Mouse (Mus musculus) left cerebral cortex, adult 9 months (tissue): ENCODE measurements around the gene Gmeb1.
"Not testable (repeated sequence)": the region's sequence is repeated elsewhere in the genome, so short reads cannot be mapped to it uniquely, and the experiment has no call there.

Experiments
- DNase-seq, 2 experiments: peaks; one replicate each; pipeline ENCODE4 v3.0.0; 2022; ENCODE audit warnings: low spot score in 2 of 2

Gmeb1 gene

DNA sequence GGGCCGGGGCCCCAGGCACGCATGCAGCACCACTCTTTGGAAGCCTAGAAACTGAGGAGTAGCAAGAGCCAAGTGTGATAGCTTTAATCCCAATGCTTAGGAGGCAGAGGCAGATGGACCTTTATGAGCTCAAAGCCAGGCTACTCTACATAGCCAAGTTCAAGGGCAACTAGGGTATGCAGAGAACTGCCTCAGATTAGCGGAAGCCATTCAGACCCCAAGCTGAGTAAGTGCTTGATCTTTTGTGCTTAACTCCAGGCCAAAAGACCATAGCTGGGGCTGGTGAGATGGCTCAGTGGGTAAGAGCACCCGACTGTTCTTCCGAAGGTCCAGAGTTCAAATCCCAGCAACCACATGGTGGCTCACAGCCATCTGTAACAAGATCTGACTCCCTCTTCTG, 39.4 kb downstream of the Gmeb1 start:
- not testable (repeated sequence) for DNase-seq

DNA sequence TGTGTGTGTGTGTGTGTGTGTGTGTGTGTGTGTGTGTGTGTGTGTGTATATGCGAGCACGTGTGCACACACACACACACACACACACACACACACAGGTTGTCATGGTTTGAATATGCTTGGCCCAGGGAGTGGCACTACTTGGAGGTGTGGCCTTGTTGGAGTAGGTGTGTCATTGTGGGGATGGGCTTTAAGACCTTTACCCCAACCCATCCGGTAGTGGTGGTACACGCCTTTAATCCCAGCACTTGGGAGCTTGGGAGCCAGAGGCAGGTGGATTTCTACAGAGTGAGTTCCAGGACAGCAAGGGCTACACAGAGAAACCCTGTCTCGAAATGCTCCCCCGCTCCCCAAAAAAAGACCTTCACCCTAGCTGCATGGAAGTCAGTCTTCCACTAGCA, 43.0 kb downstream of the Gmeb1 start:
- DNase-seq: not testable (repeated sequence)

DNA sequence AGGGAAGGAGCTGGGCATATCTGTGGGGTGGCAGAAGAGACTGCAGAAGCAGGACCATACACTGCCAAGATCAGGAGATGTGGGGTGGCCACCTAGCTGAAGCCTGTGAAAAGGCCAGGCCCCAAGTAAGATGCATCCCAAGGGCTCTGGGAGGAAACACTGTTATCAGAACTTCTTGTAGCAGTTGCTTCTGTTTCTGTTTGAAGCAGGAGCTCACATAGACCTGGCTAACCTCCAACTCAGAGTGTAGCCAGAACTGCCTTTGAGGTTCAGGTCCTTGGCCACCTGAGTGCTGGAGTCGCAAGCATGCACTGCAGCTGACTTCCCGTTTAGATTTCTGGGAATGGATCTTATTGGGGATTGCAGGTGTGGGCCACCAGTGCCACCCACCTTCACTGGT, 43.6 kb downstream of the Gmeb1 start:
- no peak for DNase-seq

DNA sequence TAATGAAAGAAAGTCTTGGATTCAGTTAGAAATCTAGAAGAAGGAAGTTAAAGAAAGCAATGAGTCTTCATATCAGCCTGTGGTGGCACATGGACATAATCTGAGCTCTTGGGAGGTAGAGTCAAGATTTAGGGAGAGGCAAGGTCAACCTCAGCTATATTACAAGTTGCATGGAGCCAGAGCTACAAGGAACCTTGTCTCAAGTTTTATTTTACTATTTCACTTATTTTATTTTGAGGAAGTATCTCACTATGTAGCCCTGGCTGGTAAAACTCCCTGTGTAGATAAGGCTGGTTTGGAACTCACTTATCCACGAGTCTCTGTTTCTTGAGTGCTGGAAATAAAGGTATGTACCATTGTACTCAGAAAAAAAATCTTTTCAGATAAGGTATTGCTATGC, 44.8 kb downstream of the Gmeb1 start:
- no peak for DNase-seq

DNA sequence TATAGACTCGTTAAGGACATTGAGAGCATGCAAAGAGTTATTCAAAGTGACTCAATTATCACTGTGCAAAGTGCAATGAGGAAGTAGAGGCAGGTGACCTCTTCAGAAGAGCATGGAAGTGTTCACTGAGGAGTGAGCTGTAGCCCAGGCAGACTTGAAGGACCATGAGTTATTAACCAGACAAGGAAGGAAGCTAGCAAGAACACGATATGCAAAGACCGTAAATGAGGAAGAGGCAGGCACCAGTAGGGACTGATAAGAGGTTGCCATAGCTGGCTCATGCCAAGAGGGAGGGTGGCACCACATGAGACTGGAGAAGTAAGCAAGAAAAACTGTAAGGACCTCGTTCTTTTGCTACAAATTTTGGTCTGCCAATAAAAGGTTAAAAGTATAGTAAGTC, 46.6 kb downstream of the Gmeb1 start:
- no peak for DNase-seq

DNA sequence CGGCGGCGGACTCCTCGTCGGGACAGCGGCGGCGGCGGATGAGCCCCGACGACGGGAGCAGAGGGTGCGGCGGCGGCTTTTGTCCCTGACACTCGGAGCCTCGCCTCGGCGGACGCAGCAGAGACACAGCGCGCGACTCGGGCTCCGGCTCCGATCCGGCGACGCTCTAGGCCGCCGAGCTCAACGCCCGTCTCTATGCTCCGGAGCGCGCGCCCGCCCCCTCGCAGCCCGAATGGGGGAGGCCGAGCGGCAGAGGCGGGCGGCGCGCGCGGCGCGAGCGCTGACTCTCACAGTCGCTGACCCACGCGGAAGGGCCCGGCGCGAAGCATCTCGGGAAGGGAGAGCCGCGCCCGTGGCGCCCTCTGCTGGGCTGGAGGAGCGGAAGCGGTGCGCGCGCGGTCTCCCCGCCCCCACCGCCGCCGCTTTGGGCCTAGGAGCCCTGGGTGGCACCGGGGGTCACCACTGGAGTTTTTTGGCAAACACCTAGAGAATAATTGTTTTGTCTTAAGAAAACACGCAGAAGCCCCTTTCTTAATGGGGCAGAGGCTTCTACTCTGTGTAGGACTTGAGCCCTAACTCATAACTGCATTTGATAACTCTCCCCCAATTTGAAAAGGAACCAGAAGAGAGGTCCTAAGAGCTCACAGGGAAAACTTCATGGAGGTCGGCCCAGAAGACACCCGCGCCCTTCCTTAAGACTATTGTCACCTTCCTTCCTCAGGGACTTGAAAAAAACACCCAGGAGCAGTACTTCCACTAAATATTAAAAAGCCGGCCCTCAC, 49.3 kb downstream of the Gmeb1 start, which contains the start of gene Ythdf2:
Gene Ythdf2 (minus strand): TSS at position 351 of the 782 bp plus-strand sequence.
- DNase-seq: peak; percentile 85 to 96

DNA sequence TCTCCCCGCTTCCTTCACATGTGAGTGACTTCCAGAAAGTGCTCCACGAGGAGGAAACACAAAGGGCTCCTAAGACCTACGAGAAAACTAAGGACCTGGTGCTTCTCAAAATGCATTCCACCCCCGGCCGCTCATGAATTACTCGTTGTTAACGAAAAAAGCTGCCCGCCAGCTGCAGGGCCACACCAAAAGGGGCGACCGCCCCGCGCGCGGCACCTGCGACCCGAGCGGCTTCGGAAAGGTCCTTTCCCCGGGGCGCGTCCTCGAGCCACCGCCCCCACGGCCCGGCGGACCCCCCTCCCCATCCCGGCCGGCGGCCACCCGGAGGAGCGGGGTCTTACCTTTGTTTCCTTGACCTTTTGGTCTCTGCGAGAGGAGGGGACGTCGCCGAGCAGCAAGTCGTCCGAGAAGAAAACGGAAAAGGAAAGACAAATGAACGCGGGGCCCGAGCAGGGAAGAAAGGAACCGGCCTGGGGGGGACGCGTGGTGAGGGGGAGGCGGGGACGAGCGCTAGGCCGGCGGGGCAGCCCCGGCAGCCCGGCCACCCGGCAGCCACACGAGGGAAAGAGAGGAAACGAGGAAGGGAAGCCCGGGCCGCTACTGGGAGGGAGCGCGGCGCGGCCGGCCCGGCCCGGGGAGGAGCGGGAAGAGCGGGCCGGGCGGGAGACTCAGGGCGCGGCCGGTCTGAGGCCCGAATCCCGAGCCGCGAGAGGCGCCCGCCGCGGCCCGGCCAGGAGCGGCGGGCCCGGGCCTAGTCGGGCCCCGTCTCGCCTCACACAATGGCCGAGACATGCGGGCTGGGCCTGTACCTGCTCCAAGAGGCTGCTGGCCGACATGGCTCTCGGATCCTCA, 50.1 kb downstream of the Gmeb1 start:
- no peak for DNase-seq

DNA sequence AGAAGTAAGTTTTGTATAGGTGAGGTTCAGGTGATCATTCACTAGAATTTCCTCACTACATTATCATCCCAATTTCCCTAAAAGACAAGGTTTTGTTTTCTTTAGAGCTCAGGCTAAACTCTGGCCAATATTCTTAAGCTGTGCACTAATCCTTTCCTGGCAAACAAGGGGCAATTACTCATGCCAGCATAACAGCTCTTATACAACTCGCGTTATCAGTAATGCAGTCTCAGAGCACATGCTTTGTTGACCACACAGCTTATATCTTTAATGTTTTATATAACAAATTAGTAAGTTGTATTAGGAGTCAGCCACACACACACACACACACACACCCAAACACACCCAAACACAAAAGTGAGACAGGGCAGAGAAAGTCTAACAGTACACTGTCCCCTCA, 51.1 kb downstream of the Gmeb1 start:
- no peak for DNase-seq

DNA sequence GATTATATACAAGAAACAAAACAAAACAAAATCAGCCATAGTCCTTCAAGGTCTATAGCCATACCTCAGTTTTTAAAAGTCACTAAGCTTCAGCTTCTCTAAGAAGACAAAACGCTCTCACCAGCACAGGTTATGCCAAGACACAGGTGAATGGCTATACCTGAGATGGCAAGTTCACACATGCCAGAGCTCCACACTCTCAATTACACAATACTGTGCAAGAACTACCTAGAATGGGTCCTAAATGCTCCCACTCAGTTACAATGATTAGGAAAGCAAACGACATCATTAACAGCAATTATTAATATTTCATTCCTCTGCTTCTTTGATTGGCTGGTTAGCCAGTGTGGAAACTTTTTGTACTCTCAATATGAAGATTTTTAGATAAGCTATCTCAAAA, 52.1 kb downstream of the Gmeb1 start:
- no peak for DNase-seq

DNA sequence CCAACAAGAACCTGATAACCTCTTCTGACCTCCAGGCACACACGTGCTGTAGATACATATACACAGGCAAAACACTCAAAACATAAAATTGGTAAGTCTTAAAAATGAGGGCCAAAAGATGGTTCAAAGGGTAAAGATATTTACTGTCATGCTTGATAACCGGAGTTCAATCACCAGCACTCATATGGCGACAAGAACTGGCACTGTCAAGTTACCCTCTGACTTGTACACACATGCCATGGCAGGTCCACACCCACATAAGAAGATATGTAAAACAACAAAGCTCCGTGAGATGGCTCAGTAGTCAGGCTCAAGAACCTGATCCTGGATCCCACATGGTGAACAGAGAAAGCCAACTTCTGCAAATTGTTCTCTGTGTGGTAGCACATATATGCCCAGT, 54.1 kb downstream of the Gmeb1 start:
- DNase-seq: no peak

DNA sequence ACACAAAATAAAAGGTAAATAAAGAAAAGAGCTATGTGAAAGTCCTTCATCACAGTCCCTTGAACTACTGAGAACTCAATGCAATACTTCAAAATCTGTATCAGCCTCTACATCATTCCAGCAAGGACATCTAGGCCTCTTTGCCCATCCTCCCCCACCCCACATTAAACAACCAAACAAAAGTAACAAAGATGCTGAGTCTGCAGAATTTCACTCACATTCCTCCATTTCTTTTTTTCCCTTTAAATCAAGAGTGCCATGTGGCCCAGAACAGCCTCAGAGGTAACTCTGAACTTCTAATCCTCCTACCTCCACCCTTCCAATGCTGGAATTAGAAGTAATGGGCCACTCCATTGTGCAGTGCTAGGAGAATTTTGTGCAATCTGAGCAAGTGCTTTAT, 62.6 kb downstream of the Gmeb1 start:
- no peak for DNase-seq

DNA sequence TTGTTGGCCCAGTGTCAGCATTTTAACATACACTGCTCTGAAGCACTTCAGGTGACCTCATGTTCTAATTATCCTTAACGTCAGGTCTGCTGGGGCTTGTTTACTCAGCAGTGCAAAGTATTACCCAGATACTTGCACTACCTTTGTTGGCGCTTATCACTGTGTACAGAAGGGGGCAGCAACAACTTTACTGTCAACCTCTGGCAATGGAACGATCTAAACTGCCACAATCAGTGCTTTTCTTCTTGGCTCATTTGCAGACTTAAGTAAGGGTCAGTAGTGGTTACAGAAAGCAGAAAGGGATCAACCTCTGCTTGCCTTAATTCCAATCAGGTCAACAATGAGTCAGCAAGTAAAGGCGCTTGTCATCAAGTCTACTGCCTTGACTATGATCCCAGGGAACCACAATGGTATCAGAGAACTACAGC, 63.1 kb downstream of the Gmeb1 start:
- no peak for DNase-seq

DNA sequence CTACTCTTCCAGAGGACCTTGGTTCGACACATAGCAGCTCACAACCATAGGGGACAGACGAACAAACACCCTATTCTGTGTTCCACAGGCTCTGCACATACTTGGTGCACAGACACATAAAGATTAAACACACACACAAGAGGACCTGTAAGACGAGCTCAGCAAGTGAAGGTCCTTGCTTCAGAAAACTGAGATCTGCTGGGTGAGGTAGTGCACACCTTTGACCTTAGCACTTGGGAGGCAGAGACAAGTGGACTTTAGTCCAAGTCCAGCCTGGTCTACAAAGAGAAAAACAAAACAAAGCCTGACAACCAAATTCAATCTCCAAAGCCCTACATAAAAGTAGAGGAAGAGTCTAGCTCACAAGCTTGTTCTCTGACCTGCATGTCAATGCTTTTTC, 66.4 kb downstream of the Gmeb1 start:
- no peak for DNase-seq

DNA sequence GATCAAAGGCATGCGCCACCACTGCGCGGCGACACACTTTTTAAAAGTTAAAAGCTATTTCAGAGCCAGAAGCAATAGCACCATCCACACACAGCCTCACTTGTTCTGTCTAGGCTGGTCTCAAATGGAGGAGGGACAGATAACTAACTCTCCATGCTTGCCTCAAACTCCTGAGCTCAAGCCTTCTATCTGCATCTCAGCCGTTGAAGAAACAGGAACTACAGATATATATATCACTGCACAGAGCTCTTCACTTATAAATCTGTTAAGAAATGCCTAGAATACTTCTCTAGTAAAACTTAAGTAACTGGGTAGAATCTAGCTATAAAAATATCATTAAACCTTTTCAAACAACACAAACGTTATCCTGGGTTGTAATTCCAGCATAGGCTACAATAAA, 67.0 kb downstream of the Gmeb1 start:
- DNase-seq: no peak

DNA sequence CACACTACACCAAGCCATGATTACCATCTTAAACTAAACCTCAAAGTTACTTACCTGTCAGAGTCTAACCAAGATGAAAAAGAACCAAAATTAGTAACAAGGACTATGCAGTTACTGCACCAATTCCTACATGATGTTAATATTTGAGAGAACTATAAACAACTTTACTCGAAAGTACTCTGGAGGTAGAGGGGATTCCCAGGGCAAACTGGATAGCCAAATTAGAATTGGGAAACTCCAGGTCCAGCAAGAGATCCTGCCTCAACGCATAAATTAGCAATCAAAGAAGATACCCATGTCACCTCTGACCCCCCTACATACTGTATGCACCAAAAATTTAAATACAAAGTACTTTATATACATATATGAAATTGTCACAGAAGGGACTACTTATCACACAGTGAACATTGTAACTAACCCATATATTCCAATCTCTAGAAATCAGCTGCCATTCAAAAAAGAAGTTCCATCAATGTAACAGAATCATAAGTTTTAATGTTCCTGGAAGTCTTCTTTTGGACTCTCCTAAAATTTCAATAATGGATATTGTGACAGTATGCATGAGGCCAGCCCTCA, 73.5 kb downstream of the Gmeb1 start:
- no peak for DNase-seq

DNA sequence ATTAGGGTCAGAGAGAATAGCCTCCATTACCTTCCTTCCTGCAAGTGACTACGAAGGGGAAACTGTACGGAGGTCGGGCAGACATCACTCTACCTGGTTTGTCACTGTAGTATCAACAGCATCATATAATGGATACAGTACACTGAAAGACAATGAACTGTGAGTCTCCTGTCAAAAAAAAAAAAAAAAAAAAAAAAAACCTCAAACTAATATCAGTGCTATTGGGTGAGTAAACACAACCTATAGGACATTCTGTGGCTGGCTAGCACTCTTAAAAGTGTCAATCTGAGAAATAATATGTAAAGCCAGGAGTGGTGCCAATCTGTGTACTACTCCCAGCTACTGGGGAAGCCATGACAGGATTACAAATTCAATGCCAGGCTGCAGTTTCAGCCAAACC, 78.2 kb downstream of the Gmeb1 start:
- DNase-seq: no peak

DNA sequence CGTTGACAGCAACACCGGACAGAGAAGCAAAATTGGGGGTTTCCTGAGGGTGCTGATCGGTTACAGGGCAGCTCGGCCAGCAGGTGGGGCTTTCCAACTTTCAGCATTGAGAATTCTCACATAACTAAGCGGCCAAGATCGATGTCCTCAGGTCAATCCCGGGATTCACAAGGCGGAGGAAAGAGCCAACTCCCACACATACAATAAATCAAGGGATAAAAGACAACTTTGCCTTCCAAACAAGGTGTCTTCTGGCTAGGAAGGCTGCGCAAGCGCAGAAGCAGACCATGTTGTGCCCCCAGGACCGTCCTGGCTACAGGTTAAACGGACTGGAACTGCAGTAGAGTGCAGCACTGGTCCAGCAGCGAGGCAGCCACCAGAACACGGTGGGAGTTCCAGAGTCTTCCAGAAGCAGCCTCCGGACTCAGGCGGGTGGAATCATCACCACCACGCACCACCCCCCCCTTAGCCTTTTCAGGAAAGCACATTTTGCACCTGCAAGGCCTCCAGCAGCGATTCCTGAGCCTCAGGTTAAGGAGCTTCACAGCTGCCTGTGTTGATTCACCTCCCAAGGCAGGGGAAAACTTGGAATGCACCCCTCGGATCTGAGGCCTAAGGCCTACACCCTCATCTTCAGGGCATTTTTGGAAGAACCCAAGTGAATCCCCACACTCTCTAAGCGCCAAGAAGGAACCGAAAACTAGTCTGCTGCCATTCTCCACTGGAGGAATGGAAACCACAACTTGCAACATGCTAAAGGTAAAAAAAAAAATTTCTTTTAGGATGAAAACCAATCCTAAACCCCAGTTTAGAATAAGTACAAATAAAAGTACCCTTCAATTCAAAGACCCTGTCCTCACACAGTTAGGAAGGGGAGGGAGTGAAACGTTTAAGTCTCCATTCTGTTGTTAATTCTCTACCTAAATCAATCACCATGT, 79.4 kb downstream of the Gmeb1 start:
- no peak for DNase-seq

DNA sequence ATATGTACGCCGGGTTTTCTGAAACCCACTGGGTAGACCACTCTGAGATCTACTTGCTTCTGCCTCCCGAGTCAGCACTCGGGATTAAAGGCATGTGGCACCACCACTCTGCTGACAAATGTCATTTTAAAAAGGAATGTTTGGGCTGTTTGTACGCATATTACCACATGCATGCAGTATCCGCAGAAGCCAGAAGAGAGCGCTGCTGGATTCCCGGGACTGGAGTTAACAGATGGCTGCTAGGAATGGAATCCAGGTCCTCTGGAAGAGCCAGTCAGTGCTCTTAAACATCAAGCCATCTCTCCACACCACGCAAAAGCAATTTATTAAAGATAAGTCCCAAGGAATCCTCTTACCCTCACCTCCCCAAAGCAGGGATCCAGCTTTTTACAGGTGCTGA, 80.7 kb downstream of the Gmeb1 start:
- DNase-seq: peak in 1 of 2 experiments; percentile 42

DNA sequence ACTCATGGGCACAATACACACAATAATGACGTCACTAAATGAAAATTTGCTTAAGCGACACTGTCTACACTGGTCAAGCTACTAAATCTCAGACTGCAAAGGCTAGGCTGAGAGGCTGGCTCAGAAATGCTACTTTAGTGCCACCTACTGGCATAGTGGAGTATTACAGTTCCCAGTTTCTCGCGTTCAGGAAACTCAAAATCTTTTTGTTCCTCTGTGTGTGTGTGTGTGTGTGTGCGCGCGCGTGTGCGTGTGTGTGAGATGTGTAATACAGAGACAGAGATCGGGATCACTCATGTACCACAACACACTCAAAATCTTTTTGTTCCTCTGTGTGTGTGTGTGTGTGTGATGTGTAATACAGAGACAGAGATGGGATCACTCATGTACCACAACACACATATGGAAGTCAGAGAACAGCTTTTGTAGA, 82.8 kb downstream of the Gmeb1 start:
- peak in 1 of 2 experiments; percentile 75 for DNase-seq

DNA sequence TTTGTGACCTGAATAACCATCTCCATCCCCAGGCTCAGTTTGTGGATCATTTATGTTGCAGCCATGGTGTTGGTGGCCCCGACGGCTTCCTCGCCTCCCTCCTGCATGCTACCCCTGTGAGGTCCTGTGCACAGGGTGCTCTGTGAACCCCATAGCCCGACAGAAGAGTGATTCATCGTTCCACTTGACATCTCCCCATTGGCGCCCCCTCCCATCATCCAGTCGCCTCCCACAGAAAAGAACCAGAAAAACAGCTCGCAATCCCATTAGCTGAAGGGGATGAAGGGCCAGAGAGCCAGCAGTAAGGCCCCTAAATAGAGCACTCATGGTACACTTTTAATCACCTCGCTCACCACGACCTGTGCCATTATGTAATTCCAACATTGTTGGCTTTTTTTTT, 84.9 kb downstream of the Gmeb1 start:
- no peak for DNase-seq
